Mouse (Mus musculus) C2C12 (cell line): ENCODE data around the gene Klk8.

Experiments
- CTCF ChIP-seq: IDR thresholded peaks from one replicate; pipeline ENCODE4 v1.5.1; 2011; ENCODE audit not compliant: control insufficient read depth, insufficient read depth, insufficient read length
- MAX ChIP-seq: IDR thresholded peaks from one replicate; pipeline ENCODE4 v1.6.1; 2011; ENCODE audit warnings: mild to moderate bottlenecking, control low read depth
- MYOD1 ChIP-seq: IDR thresholded peaks from one replicate; pipeline ENCODE4 v1.6.1; 2011; ENCODE audit warnings: low read depth; ENCODE audit not compliant: control insufficient read depth, insufficient read length

DNA sequence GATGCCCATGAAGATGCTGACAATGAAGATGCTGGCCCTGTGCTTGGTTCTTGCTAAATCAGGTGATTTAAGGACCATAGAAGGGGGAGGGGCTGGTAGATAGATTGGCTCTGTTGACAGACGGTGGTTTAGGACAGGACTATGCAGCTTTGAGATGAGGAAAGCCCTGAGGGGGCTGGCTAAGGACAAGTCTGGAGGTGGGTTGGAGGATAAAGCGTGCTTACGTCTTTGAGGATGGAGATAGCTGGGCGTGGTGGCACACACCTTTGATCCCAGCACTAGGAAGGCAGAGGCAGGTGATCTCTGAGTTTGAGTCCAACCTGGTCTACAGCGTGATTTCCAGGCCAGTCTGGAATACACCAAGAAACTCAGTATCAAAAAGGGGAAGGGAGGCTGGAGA is 28.7 kb downstream of the Klk8 start:
- TF ChIP-seq MYOD1: no peak
- no peak for TF ChIP-seq CTCF
- TF ChIP-seq MAX: no peak
